Mouse (Mus musculus) CH12.LX (cell line): ENCODE measurements around the gene Gas8. TPM values are rescaled to one million over a fixed set of nuclear protein-coding genes. Genes with fewer than 3 reads are reported as not detected.
"Not testable (repeated sequence)": the region's sequence is repeated elsewhere in the genome, so short reads cannot be mapped to it uniquely, and the experiment has no call there.

ENCODE experiments used
- DNase-seq: peaks from one replicate; pipeline ENCODE4 v3.0.0-alpha.2; 2013; ENCODE audit errors: extremely low read depth
- H3K27ac ChIP-seq: 2 replicates; pipeline ENCODE4 v1.5.1; 2012; ENCODE audit warnings: low read depth, mild to moderate bottlenecking, control low read depth, moderate library complexity; ENCODE audit not compliant: insufficient read depth
- H3K27me3 ChIP-seq: replicated peaks from 2 replicates; pipeline ENCODE3; 2012; ENCODE audit warnings: inconsistent platforms
- H3K36me3 ChIP-seq, 2 experiments: replicated peaks in 1 of 2; 2 replicates each; pipeline versions ENCODE3 to v1.6.1; 2012; ENCODE audit warnings: inconsistent platforms in 1 of 2, low read length in 1 of 2, mild to moderate bottlenecking in 1 of 2, mixed read lengths in 1 of 2, moderate library complexity in 1 of 2; ENCODE audit not compliant: control insufficient read depth in 1 of 2, insufficient read depth in 1 of 2
- H3K4me1 ChIP-seq, 2 experiments: 2 replicates each; pipeline ENCODE4 v1.6.1; 2012; ENCODE audit warnings: inconsistent platforms in 1 of 2, moderate library complexity in 1 of 2; ENCODE audit not compliant: insufficient read depth in 2 of 2, control insufficient read depth in 1 of 2
- H3K4me2 ChIP-seq: 2 replicates; pipeline ENCODE4 v1.6.1; 2012; ENCODE audit warnings: low read depth, mild to moderate bottlenecking, control low read depth; ENCODE audit not compliant: poor library complexity, insufficient read depth, severe bottlenecking
- H3K4me3 ChIP-seq, 3 experiments: fragments of 150-350 bp in 1 of 3; sonication (generic) in 1 of 3; replicated peaks in 1 of 3; 2 replicates each; pipeline versions ENCODE3 to v1.5.1; 2011 to 2012; ENCODE audit warnings: low read depth in 2 of 3, low read length in 2 of 3, mild to moderate bottlenecking in 2 of 3, moderate library complexity in 2 of 3, control low read depth in 1 of 3, improper control_type of control experiment in 1 of 3, inconsistent platforms in 1 of 3, mixed read lengths in 1 of 3; ENCODE audit not compliant: poor library complexity in 1 of 3
- H3K79me2 ChIP-seq: replicated peaks from 2 replicates; pipeline ENCODE4 v1.6.1; 2012; ENCODE audit warnings: mild to moderate bottlenecking, moderate library complexity; ENCODE audit not compliant: control insufficient read depth, poor library complexity, insufficient read depth, severe bottlenecking; ENCODE audit errors: extremely low read depth
- H3K9ac ChIP-seq: 2 replicates; pipeline ENCODE4 v1.6.1; 2012; ENCODE audit warnings: low read depth, mild to moderate bottlenecking, control low read depth, moderate library complexity; ENCODE audit not compliant: insufficient read depth
- H3K9me3 ChIP-seq: replicated peaks from 2 replicates; pipeline ENCODE3; 2012; ENCODE audit warnings: low read length, inconsistent platforms, mixed read lengths
- CHD1 ChIP-seq: IDR thresholded peaks from 2 replicates; pipeline ENCODE4 v1.6.1; 2012; ENCODE audit warnings: low read depth, low read length, improper control_type of control experiment, inconsistent platforms
- CTCF ChIP-seq, 2 experiments: IDR thresholded peaks in 1 of 2; conservative IDR thresholded peaks in 1 of 2; 2 replicates each; pipeline ENCODE4 v1.5.1; 2011 to 2012; ENCODE audit warnings: low read depth in 2 of 2, low read length in 2 of 2, improper control_type of control experiment in 1 of 2, inconsistent platforms in 1 of 2, mild to moderate bottlenecking in 1 of 2, moderate library complexity in 1 of 2
- ELF1 ChIP-seq: IDR thresholded peaks from 2 replicates; pipeline ENCODE4 v1.6.1; 2014; ENCODE audit warnings: low read depth, mild to moderate bottlenecking, inconsistent platforms, low read length, improper control_type of control experiment
- HCFC1 ChIP-seq: IDR thresholded peaks from 2 replicates; pipeline ENCODE4 v1.6.1; 2012; ENCODE audit warnings: low read depth, mild to moderate bottlenecking, inconsistent platforms, low read length, improper control_type of control experiment
- JUN ChIP-seq: IDR thresholded peaks from 2 replicates; pipeline ENCODE4 v1.6.1; 2011; ENCODE audit warnings: low read depth, mild to moderate bottlenecking, low read length, improper control_type of control experiment, moderate library complexity; ENCODE audit not compliant: insufficient read depth
- KAT2A ChIP-seq: IDR thresholded peaks from 2 replicates; pipeline ENCODE4 v1.6.1; 2012; ENCODE audit warnings: low read length, improper control_type of control experiment, inconsistent platforms; ENCODE audit not compliant: insufficient replicate concordance
- MAZ ChIP-seq: IDR thresholded peaks from 2 replicates; pipeline ENCODE4 v1.6.1; 2012; ENCODE audit warnings: low read depth, mild to moderate bottlenecking, inconsistent platforms, low read length, improper control_type of control experiment, moderate library complexity
- MYC ChIP-seq: IDR thresholded peaks from 2 replicates; pipeline ENCODE4 v1.6.1; 2011; ENCODE audit warnings: low read depth, mild to moderate bottlenecking, improper control_type of control experiment, low read length
- NELFE ChIP-seq: IDR thresholded peaks from 2 replicates; pipeline ENCODE4 v1.6.1; 2011; ENCODE audit warnings: low read depth, low read length, improper control_type of control experiment
- NRF1 ChIP-seq: IDR thresholded peaks from 2 replicates; pipeline ENCODE4 v1.6.1; 2014; ENCODE audit warnings: low read depth, mild to moderate bottlenecking, inconsistent platforms, low read length, improper control_type of control experiment, moderate library complexity
- PAX5 ChIP-seq: IDR thresholded peaks from 2 replicates; pipeline ENCODE4 v1.6.1; 2012; ENCODE audit warnings: low read length, inconsistent platforms, mixed read lengths
- POLR2A ChIP-seq: IDR thresholded peaks from 2 replicates; pipeline ENCODE4 v1.6.1; 2011; ENCODE audit warnings: low read depth, mild to moderate bottlenecking, improper control_type of control experiment, low read length
- SIN3A ChIP-seq: IDR thresholded peaks from 2 replicates; pipeline ENCODE4 v1.6.1; 2012; ENCODE audit warnings: low read length, improper control_type of control experiment, inconsistent platforms
- TBP ChIP-seq: conservative IDR thresholded peaks from 2 replicates; pipeline ENCODE4 v1.6.1; 2011; ENCODE audit warnings: low read depth, low read length, improper control_type of control experiment
- TCF12 ChIP-seq: IDR thresholded peaks from 2 replicates; pipeline ENCODE4 v1.6.1; 2014; ENCODE audit warnings: low read depth, mild to moderate bottlenecking, inconsistent platforms, low read length, improper control_type of control experiment
- USF2 ChIP-seq: conservative IDR thresholded peaks from 2 replicates; pipeline ENCODE4 v1.6.1; 2011; ENCODE audit warnings: low read depth, low read length, improper control_type of control experiment
- ZC3H11A ChIP-seq: IDR thresholded peaks from 2 replicates; pipeline ENCODE4 v1.6.1; 2012; ENCODE audit warnings: low read depth, mild to moderate bottlenecking, inconsistent platforms, low read length, improper control_type of control experiment
- ZMIZ1 ChIP-seq: IDR thresholded peaks from 2 replicates; pipeline ENCODE4 v1.6.1; 2012; ENCODE audit warnings: low read depth, mild to moderate bottlenecking, inconsistent platforms, low read length, improper control_type of control experiment
- ZNF384 ChIP-seq: IDR thresholded peaks from 2 replicates; pipeline ENCODE4 v1.6.1; 2012; ENCODE audit warnings: low read depth, low read length, improper control_type of control experiment, inconsistent platforms
- dilution Hi-C: fragments of 300-500 bp; cut with MboI; formaldehyde crosslinking; loops from 2 replicates; pipeline ENCODE4 v1.14.3; 2020; ENCODE audit warnings: low sequenced_read_pairs; ENCODE audit not compliant: extremely low pct_unique_long_range_greater_than_20kb, extremely low pct_ligation_motif_present
- in situ Hi-C: fragments of 300-500 bp; cut with MboI; formaldehyde crosslinking; loops from 3 replicates; pipeline ENCODE4 v1.14.3; 2019; ENCODE audit warnings: low sequenced_read_pairs, low pct_ligation_motif_present, low pct_unique_long_range_greater_than_20kb, mixed read lengths
- polyA plus RNA-seq: library from polyadenylated mRNA; unstranded; fragments of >175 nt; gene quantifications from 2 replicates; pipeline ENCODE4 v1.2.1, GENCODE M21; 2012; ENCODE audit warnings: low read depth; ENCODE audit not compliant: insufficient read length
- total RNA-seq, 2 experiments: library from RNA; depleted of rRNA; stranded (reverse); fragments of 300-350 nt in 1 of 2; fragments of >200 nt in 1 of 2; gene quantifications; 2 replicates each; pipeline ENCODE4 v1.2.3; 2012 to 2014

Gas8 gene
- total and polyA plus RNA-seq, 3 experiments, result 6.0 to 22.0 (median 15.2) TPM

- H3K9me3 ChIP-seq, DNase-seq, H3K4me2 ChIP-seq, H3K27ac ChIP-seq, H3K9ac ChIP-seq, H3K79me2 ChIP-seq, in situ Hi-C loops, dilution Hi-C loops, H3K4me3 ChIP-seq: not testable (repeated sequence)
- H3K36me3 ChIP-seq, result peaks cover 29 to 43% of the 10 kb centered on the region in 2 experiments
- peaks cover 6 to 17% of the 10 kb centered on the region in 2 experiments for H3K4me1 ChIP-seq
- TF ChIP-seq TBP, result 0 out of 2 replicates have a peak, but pooled peaks have one; percentile 52
- peaks cover 25% of the 10 kb centered on the region for H3K27me3 ChIP-seq
Measured at GRCm38 (mm10) chr8:123520048-123520447, 1.4 kb downstream of the Gas8 start.

GRCm38 (mm10) chr8:123527720-123528489 lies 9.3 kb downstream of the Gas8 start:
- Histone ChIP-seq H3K27ac (no peak overlapping the region), H3K9me3 (no peaks in the 10 kb centered on the region), H3K27me3 (no peaks in the 10 kb centered on the region)
- in situ Hi-C loops, result no loop called here
- no peak for TF ChIP-seq NRF1
- TF ChIP-seq USF2, result no peak
- no peak for TF ChIP-seq MAZ
- TF ChIP-seq SIN3A, result no peak
- TF ChIP-seq PAX5, result no peak
- TF ChIP-seq MYC, result no peak
- no peak for TF ChIP-seq POLR2A
- TF ChIP-seq, all 38 proteins: peak for 0
- dilution Hi-C loops, result no loop called here
- Histone ChIP-seq H3K79me2 (no peaks in the 10 kb centered on the region), H3K9ac (no peak overlapping the region), H3K4me1 (no peaks in the 10 kb centered on the region), H3K36me3 (peaks cover 86 to 96% of the 10 kb centered on the region in 2 experiments), H3K4me2 (no peak overlapping the region), H3K4me3 (no peak overlapping the region)
- no peak for DNase-seq

- Histone ChIP-seq H3K79me2 (no peaks in the 10 kb centered on the region), H3K4me3 (no peak overlapping the region), H3K27me3 (no peaks in the 10 kb centered on the region), H3K27ac (no peak overlapping the region), H3K4me2 (no peak overlapping the region), H3K9me3 (no peaks in the 10 kb centered on the region), H3K9ac (no peak overlapping the region), H3K4me1 (no peaks in the 10 kb centered on the region), H3K36me3 (peaks cover 43 to 55% of the 10 kb centered on the region in 2 experiments)
- no peak for TF ChIP-seq HCFC1
- no peak for TF ChIP-seq TBP
- no peak for TF ChIP-seq JUN
- no peak for TF ChIP-seq CHD1
- no peak for TF ChIP-seq NELFE
- no peak for TF ChIP-seq TCF12
- no peak for TF ChIP-seq CTCF (conservative IDR thresholded peaks at IDR 0.05 in 1 of 2, IDR thresholded peaks at IDR 0.05 in 1 of 2; ENCODE audit: low read depth in 2 of 2, low read length in 2 of 2)
- TF ChIP-seq KAT2A, result no peak
- no peak for TF ChIP-seq ZMIZ1
- no peak for TF ChIP-seq ZNF384
- TF ChIP-seq SIN3A, result no peak
- no peak for TF ChIP-seq ELF1
- TF ChIP-seq ZC3H11A, result no peak
- dilution Hi-C loops, result no loop called here
- DNase-seq, result no peak
- in situ Hi-C loops, result no loop called here
Measured at GRCm38 (mm10) chr8:123536242-123536989, 17.8 kb downstream of the Gas8 start.
